Mouse (Mus musculus) lung, adult 2 months (tissue): ENCODE measurements around the gene Sema4c.

ENCODE experiments used
- CTCF ChIP-seq: fragments of 200-500 bp; IDR thresholded peaks from 2 replicates; pipeline ENCODE4 v1.5.1; 2011; ENCODE audit warnings: mild to moderate bottlenecking, low read length, control low read depth; ENCODE audit not compliant: insufficient read depth
- POLR2A ChIP-seq: fragments of 200-500 bp; IDR thresholded peaks from 2 replicates; pipeline ENCODE4 v1.6.1; 2011; ENCODE audit warnings: low read depth, mild to moderate bottlenecking, control low read depth, low read length, borderline replicate concordance; ENCODE audit errors: extremely low read depth

GRCm38 (mm10) chr1:36549491-36549890 is 8.7 kb downstream of the Sema4c start:
- TF ChIP-seq CTCF (no peak), POLR2A (no peak)
